In the genomic region with DNA sequence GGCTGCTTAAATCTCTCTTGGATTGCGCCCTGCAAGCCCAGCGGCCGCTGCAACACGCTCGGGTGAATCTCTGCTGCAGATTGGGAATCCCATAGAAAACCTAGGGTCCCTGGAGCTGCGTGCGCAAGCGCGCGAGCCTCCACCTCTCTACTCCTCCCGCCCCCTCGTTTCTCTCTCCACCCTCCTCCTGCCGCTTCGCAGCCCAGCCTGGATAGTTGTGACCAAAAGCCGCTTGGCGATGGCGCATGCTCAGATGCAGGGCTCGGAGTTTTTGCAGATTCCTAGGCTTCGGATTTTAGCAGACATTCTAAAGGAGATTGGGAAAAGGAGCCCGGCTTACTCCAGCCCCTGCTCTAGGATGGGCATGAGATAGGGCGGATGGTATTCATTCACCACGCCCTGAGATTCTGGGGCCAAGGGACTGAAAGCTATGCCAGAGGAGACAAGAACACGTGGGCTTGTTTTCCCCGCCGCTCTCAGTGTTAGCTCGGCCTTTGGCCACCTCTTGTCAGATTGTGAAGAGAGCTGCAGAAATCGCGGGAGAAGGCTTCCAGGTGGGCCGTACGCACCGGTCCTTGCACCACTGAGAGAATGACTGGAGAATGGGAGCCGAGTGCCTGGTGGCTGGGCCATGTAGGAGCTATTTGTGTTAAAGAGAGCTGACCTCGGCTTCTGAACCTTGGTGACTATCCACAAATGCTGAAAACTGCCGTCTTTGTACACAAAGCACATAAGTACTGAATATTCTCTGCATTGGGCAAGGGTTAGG, we compare ENCODE assay signal across 10 mouse cellular contexts. TPM values are rescaled to one million over a fixed set of nuclear protein-coding genes. Genes with fewer than 3 reads are reported as not detected.
A peak's percentile ranks its signal among the peaks of the same experiment; 100 is the strongest.
DNase-seq lines count a peak whose midpoint lies in the region; ATAC-seq lines count a peak whose summit lies in the region.
"Had no signal": no experiment of that assay in that cellular context is flagged by ENCODE, and none has a peak within 500 bp of the region (broad histone marks: within the 10 kb centered on the region; RNA-seq: fewer than 3 reads in every experiment).

A gene (minus strand): TSS at position 117 of the 769 bp plus-strand sequence.

- intact Hi-C loops in left cerebral cortex, postnatal 10 days (cut with DNase I) = loop anchor here (5.0 kb wide), 1 partner anchor 84 kb away; no protein-coding TSS in a partner anchor

- H3K4me1 ChIP-seq in intestine, embryonic 16.5 days (ENCODE audit: control insufficient read depth, insufficient read depth, low read length) = no peaks in the 10 kb centered on the region
- H3K4me1 ChIP-seq in midbrain, embryonic 10.5 days = peaks cover 28% of the 10 kb centered on the region

- H3K9ac ChIP-seq in intestine, embryonic 16.5 days (ENCODE audit: low read depth, low read length) = peak within 1 kb of the TSS; percentile 53

- peak within 1 kb of the TSS; percentile 46 for H3K4me3 ChIP-seq in intestine, embryonic 16.5 days (ENCODE audit: low read length)
- H3K4me3 ChIP-seq in midbrain, embryonic 10.5 days = peak within 1 kb of the TSS; percentile 53

- no peaks in the 10 kb centered on the region for H3K36me3 ChIP-seq in intestine, embryonic 16.5 days (ENCODE audit: control insufficient read depth, insufficient read depth, low read length)
- no peaks in the 10 kb centered on the region for H3K36me3 ChIP-seq in midbrain, embryonic 10.5 days
- H3K36me3 ChIP-seq: G1E had no signal

- peak; percentile 93 for ATAC-seq in intestine, embryonic 16.5 days

- H3K9me3 ChIP-seq in intestine, embryonic 16.5 days (ENCODE audit: control insufficient read depth, low read length) = no peaks in the 10 kb centered on the region
- no peaks in the 10 kb centered on the region for H3K9me3 ChIP-seq in midbrain, embryonic 10.5 days (replicated peaks)

- H3K27me3 ChIP-seq in intestine, embryonic 16.5 days (replicated peaks; ENCODE audit: control insufficient read depth, insufficient read depth, low read length) = peaks cover 12% of the 10 kb centered on the region; the same call in 1 of the 2 replicates
- H3K27me3 ChIP-seq in midbrain, embryonic 10.5 days (ENCODE audit: low read depth, poor library complexity, severe bottlenecking) = peaks cover 49% of the 10 kb centered on the region

- 3% methylated on average over 34 of the region's 34 CpGs for WGBS in intestine, embryonic 16.5 days
- WGBS in midbrain, embryonic 10.5 days = 5% methylated on average over 34 of the region's 34 CpGs

- peak; percentile 89 to 95 for DNase-seq in adrenal gland, adult (ENCODE audit: inconsistent age in 2 of 2, low spot score in 1 of 2)
- peak; percentile 90 for DNase-seq in embryo, embryonic 10.5 days (ENCODE audit: low spot score)
- peak; percentile 31 for DNase-seq in gastrocnemius, postnatal 25 days
- DNase-seq in left cerebral cortex, postnatal 10 days (ENCODE audit: extremely low spot score in 1 of 2, low spot score in 2 of 2) = peak; percentile 90 to 92
- peak; percentile 89 for DNase-seq in midbrain, embryonic 10.5 days (ENCODE audit: low spot score)
- peak; percentile 16 for DNase-seq in skeletal muscle tissue, adult 2 months (ENCODE audit: low read depth, low spot score)
- DNase-seq in thymus, adult 18-20 months = no peak

- H3K27ac ChIP-seq in intestine, embryonic 16.5 days (ENCODE audit: low read length) = no peak within 1 kb of the TSS
- H3K27ac ChIP-seq in midbrain, embryonic 10.5 days (replicated peaks) = peak within 1 kb of the TSS; percentile 70; the same call in 1 of the 2 replicates

- H3K4me2 ChIP-seq in intestine, embryonic 16.5 days (ENCODE audit: low read depth, low read length) = peak within 1 kb of the TSS; percentile 85

RNA-seq across cellular contexts. Expression of the gene that starts here (rescaled TPM):
- total RNA-seq in gastrocnemius, postnatal 25 days (2021) = under 1 TPM in 1 of 2 experiments, not detected in 1; 0.13 TPM
- polyA plus RNA-seq in intestine, embryonic 16.5 days (2015; fragmentation: Nextera tagmentation; extraction: Ambion mirVana) = 0.50 and 0.61 TPM in 2 replicates
- 100 to 1,000 TPM; 511 to 517 TPM for total RNA-seq in left cerebral cortex, postnatal 10 days (2021)
- 0.72 and 0.75 TPM in 2 replicates for polyA plus RNA-seq in midbrain, embryonic 10.5 days (2016; fragmentation: Nextera tagmentation; extraction: Ambion mirVana)
- total RNA-seq: neutrophil, adult 5-6 weeks had no signal
- polyA plus RNA-seq: G1E had no signal

Comparison
In these comparisons a context has a peak if more than half of its experiments do, and no peak if none do; other contexts are left out.
1. RNA of the gene that starts here (total RNA-seq): 511 to 517 TPM in left cerebral cortex, postnatal 10 days; 0.13 TPM in gastrocnemius, postnatal 25 days; every median in the first group is over 100 times any median in the second.
2. Peak in DNase-seq in gastrocnemius, postnatal 25 days; RNA of the gene not detected or under 1 TPM.
3. Peak in ATAC-seq, H3K4me3 ChIP-seq, H3K9ac ChIP-seq and H3K4me2 ChIP-seq in intestine, embryonic 16.5 days; RNA of the gene not detected or under 1 TPM.
4. Peak in DNase-seq, H3K4me3 ChIP-seq and H3K27ac ChIP-seq in midbrain, embryonic 10.5 days; RNA of the gene not detected or under 1 TPM.
5. DNase-seq: peak in adrenal gland, adult (2 of 2), embryo, embryonic 10.5 days (single experiment), left cerebral cortex, postnatal 10 days (2 of 2) and skeletal muscle tissue, adult 2 months (single experiment); none in thymus, adult 18-20 months (0 of 2).